Mouse (Mus musculus) MEL (cell line): Measurements from ENCODE around the gene Lrrc4b. TPM values are rescaled to one million over a fixed set of nuclear protein-coding genes. Genes with fewer than 3 reads are reported as not detected.

ENCODE experiments used
- DNase-seq: peaks from one replicate; pipeline ENCODE4 v3.0.0; 2011; ENCODE audit warnings: low read depth, low spot score
- H3K27ac ChIP-seq: 2 replicates; pipeline ENCODE4 v1.5.1; 2012; ENCODE audit warnings: low read depth, mild to moderate bottlenecking, control low read depth, low read length, moderate library complexity; ENCODE audit not compliant: control insufficient read depth
- H3K27me3 ChIP-seq, 2 experiments: fragments of 150-350 bp in 1 of 2; sonication (generic) in 1 of 2; 2 replicates each; pipeline ENCODE4 v1.6.1; 2012; ENCODE audit warnings: low read length in 2 of 2, mild to moderate bottlenecking in 2 of 2, improper control_type of control experiment in 1 of 2, moderate library complexity in 1 of 2; ENCODE audit not compliant: insufficient read depth in 2 of 2, control insufficient read depth in 1 of 2
- H3K36me3 ChIP-seq, 2 experiments: 2 replicates each; pipeline ENCODE4 v1.6.1; 2012 to 2014; ENCODE audit warnings: low read length in 2 of 2, improper control_type of control experiment in 1 of 2, inconsistent platforms in 1 of 2, mild to moderate bottlenecking in 1 of 2; ENCODE audit not compliant: insufficient read depth in 2 of 2, control insufficient read depth in 1 of 2
- H3K4me1 ChIP-seq, 2 experiments: fragments of 150-350 bp in 1 of 2; sonication (generic) in 1 of 2; 2 replicates each; pipeline ENCODE4 v1.6.1; 2012; ENCODE audit warnings: low read length in 2 of 2, improper control_type of control experiment in 1 of 2, mild to moderate bottlenecking in 1 of 2; ENCODE audit not compliant: insufficient read depth in 2 of 2, control insufficient read depth in 1 of 2
- H3K4me3 ChIP-seq, 2 experiments: fragments of 150-350 bp in 1 of 2; sonication (generic) in 1 of 2; 2 replicates each; pipeline ENCODE4 v1.5.1; 2012; ENCODE audit warnings: low read depth in 2 of 2, low read length in 2 of 2, mild to moderate bottlenecking in 2 of 2, moderate library complexity in 2 of 2, control low read depth in 1 of 2, improper control_type of control experiment in 1 of 2; ENCODE audit not compliant: control insufficient read depth in 1 of 2, insufficient read depth in 1 of 2
- H3K79me2 ChIP-seq: 2 replicates; pipeline ENCODE4 v1.6.1; 2012; ENCODE audit warnings: mild to moderate bottlenecking, low read length, moderate library complexity; ENCODE audit not compliant: control insufficient read depth, poor library complexity, insufficient read depth
- H3K9ac ChIP-seq: 2 replicates; pipeline ENCODE4 v1.6.1; 2012; ENCODE audit warnings: low read depth, mild to moderate bottlenecking, control low read depth, low read length, moderate library complexity; ENCODE audit not compliant: control insufficient read depth, poor library complexity, severe bottlenecking
- H3K9me3 ChIP-seq: fragments of 150-350 bp; sonication (generic); replicated peaks from 2 replicates; pipeline ENCODE4 v1.6.1; 2012; ENCODE audit warnings: mild to moderate bottlenecking, low read length, improper control_type of control experiment, moderate library complexity; ENCODE audit not compliant: insufficient read depth
- CTCF ChIP-seq, 3 experiments: IDR thresholded peaks in 2 of 3; conservative IDR thresholded peaks in 1 of 3; 2 replicates each; pipeline ENCODE4 v1.5.1; 2011 to 2012; ENCODE audit warnings: low read length in 3 of 3, low read depth in 2 of 3, mild to moderate bottlenecking in 2 of 3, improper control_type of control experiment in 1 of 3, inconsistent platforms in 1 of 3, mixed read lengths in 1 of 3, moderate library complexity in 1 of 3; ENCODE audit not compliant: control insufficient read depth in 1 of 3, insufficient read depth in 1 of 3, poor library complexity in 1 of 3, severe bottlenecking in 1 of 3
- ETS1 ChIP-seq: IDR thresholded peaks from 2 replicates; pipeline ENCODE4 v1.6.1; 2012; ENCODE audit warnings: low read depth, mild to moderate bottlenecking, inconsistent platforms, low read length, improper control_type of control experiment, moderate library complexity
- JUND ChIP-seq: IDR thresholded peaks from 2 replicates; pipeline ENCODE4 v1.6.1; 2011; ENCODE audit warnings: low read depth, mild to moderate bottlenecking, improper control_type of control experiment, low read length
- MAX ChIP-seq: IDR thresholded peaks from 2 replicates; pipeline ENCODE4 v1.6.1; 2011; ENCODE audit warnings: low read length, improper control_type of control experiment
- MAZ ChIP-seq: IDR thresholded peaks from 2 replicates; pipeline ENCODE4 v1.6.1; 2012; ENCODE audit warnings: low read depth, mild to moderate bottlenecking, inconsistent platforms, low read length, improper control_type of control experiment
- MYB ChIP-seq: IDR thresholded peaks from 2 replicates; pipeline ENCODE4 v1.6.1; 2011; ENCODE audit warnings: mild to moderate bottlenecking, low read depth, low read length, improper control_type of control experiment
- NELFE ChIP-seq: IDR thresholded peaks from 2 replicates; pipeline ENCODE4 v1.6.1; 2011; ENCODE audit warnings: low read depth, low read length, improper control_type of control experiment
- POLR2A ChIP-seq, 2 experiments: IDR thresholded peaks; 2 replicates each; pipeline ENCODE4 v1.6.1; 2011 to 2012; ENCODE audit warnings: low read length in 2 of 2, mild to moderate bottlenecking in 2 of 2, control low read depth in 1 of 2, improper control_type of control experiment in 1 of 2, low read depth in 1 of 2, moderate library complexity in 1 of 2; ENCODE audit not compliant: control insufficient read depth in 1 of 2, insufficient read depth in 1 of 2, poor library complexity in 1 of 2
- POLR2AphosphoS2 ChIP-seq: IDR thresholded peaks from 2 replicates; pipeline ENCODE4 v1.6.1; 2011; ENCODE audit warnings: low read length, improper control_type of control experiment
- RAD21 ChIP-seq: IDR thresholded peaks from 2 replicates; pipeline ENCODE4 v1.6.1; 2011; ENCODE audit warnings: mild to moderate bottlenecking, low read depth, low read length, improper control_type of control experiment
- RCOR1 ChIP-seq: IDR thresholded peaks from 2 replicates; pipeline ENCODE4 v1.6.1; 2012; ENCODE audit warnings: low read depth, mild to moderate bottlenecking, inconsistent platforms, low read length, improper control_type of control experiment
- TAL1 ChIP-seq: IDR thresholded peaks from 2 replicates; pipeline ENCODE4 v1.6.1; 2012; ENCODE audit warnings: mild to moderate bottlenecking, inconsistent platforms, low read length, moderate library complexity, mixed read lengths
- TCF12 ChIP-seq: IDR thresholded peaks from 2 replicates; pipeline ENCODE4 v1.6.1; 2014; ENCODE audit warnings: low read depth, mild to moderate bottlenecking, inconsistent platforms, low read length, improper control_type of control experiment, moderate library complexity
- USF1 ChIP-seq: IDR thresholded peaks from 2 replicates; pipeline ENCODE4 v1.6.1; 2014; ENCODE audit warnings: low read depth, mild to moderate bottlenecking, inconsistent platforms, low read length, improper control_type of control experiment, moderate library complexity
- ZMIZ1 ChIP-seq: IDR thresholded peaks from 2 replicates; pipeline ENCODE4 v1.6.1; 2012; ENCODE audit warnings: low read depth, mild to moderate bottlenecking, inconsistent platforms, low read length, improper control_type of control experiment, moderate library complexity
- polyA plus RNA-seq, 2 experiments: library from polyadenylated mRNA; stranded (reverse) in 1 of 2; unstranded in 1 of 2; fragments of >175 nt in 1 of 2; fragments of >200 nt in 1 of 2; gene quantifications; 2 replicates each; pipeline versions ENCODE4 v1.2.1 to v1.2.4; 2012; ENCODE audit warnings: low replicate concordance in 2 of 2, low read depth in 1 of 2; ENCODE audit not compliant: insufficient read length in 2 of 2, insufficient read depth in 1 of 2, missing spikeins in 1 of 2
- total RNA-seq: library from RNA; depleted of rRNA; stranded (reverse); fragments of 300-350 nt; gene quantifications from 2 replicates; pipeline ENCODE4 v1.2.3, GENCODE M21; 2012

Lrrc4b gene
- total and polyA plus RNA-seq, 3 experiments = 0.58 to 4.4 TPM; not detected in 1

GRCm38 (mm10) chr7:44469677-44470675, 41.2 kb downstream of the Lrrc4b start:
- Histone ChIP-seq H3K79me2 (peaks cover 3% of the 10 kb centered on the region), H3K27me3 (no peaks in the 10 kb centered on the region), H3K4me3 (no peak overlapping the region), H3K27ac (no peak overlapping the region), H3K36me3 (no peaks in the 10 kb centered on the region), H3K4me1 (peaks cover 0 to 10% of the 10 kb centered on the region in 2 experiments; a peak in 2 of 4 replicates), H3K9me3 (no peaks in the 10 kb centered on the region), H3K9ac (no peak overlapping the region)
- DNase-seq = no peak
- TF ChIP-seq MYB = no peak
- TF ChIP-seq ETS1 = no peak
- no peak for TF ChIP-seq JUND
- TF ChIP-seq RCOR1 = no peak
- TF ChIP-seq TAL1 = no peak
- no peak for TF ChIP-seq TCF12

- H3K9ac ChIP-seq = no peak overlapping the region
These were observed 42.1 kb downstream of the Lrrc4b start for GRCm38 (mm10) chr7:44470696-44471612.

GRCm38 (mm10) chr7:44471880-44472557, 43.2 kb downstream of the Lrrc4b start:
- Histone ChIP-seq H3K9ac (no peak overlapping the region), H3K4me1 (peaks cover 0 to 10% of the 10 kb centered on the region in 2 experiments; a peak in 2 of 4 replicates), H3K9me3 (no peaks in the 10 kb centered on the region), H3K27ac (no peak overlapping the region), H3K36me3 (no peaks in the 10 kb centered on the region), H3K79me2 (peaks cover 3% of the 10 kb centered on the region), H3K4me3 (no peak overlapping the region), H3K27me3 (0 out of 4 replicates have a peak, but pooled peaks cover 0 to 2% of the 10 kb centered on the region in 2 experiments)
- TF ChIP-seq ZMIZ1 (no peak), RAD21 (no peak), NELFE (no peak), POLR2AphosphoS2 (0 out of 2 replicates have a peak, but pooled peaks have one; percentile 56), POLR2A (IDR thresholded peaks at IDR 0.05; ENCODE audit: control insufficient read depth in 1 of 2, insufficient read depth in 1 of 2, low read depth in 1 of 2, low read length in 2 of 2, poor library complexity in 1 of 2) (peak in 1 of 2 experiments; percentile 33; a peak in 1 of 4 replicates), MAX (no peak), CTCF (IDR thresholded peaks at IDR 0.05 in 2 of 3, conservative IDR thresholded peaks at IDR 0.05 in 1 of 3; ENCODE audit: control insufficient read depth in 1 of 3, insufficient read depth in 1 of 3, low read depth in 2 of 3, low read length in 3 of 3, poor library complexity in 1 of 3, severe bottlenecking in 1 of 3) (no peak), USF1 (no peak)
- DNase-seq = no peak

More at GRCm38 (mm10) chr7:44470696-44471612, 42.1 kb downstream of the Lrrc4b start:
- H3K36me3 ChIP-seq = no peaks in the 10 kb centered on the region
- peaks cover 3% of the 10 kb centered on the region for H3K79me2 ChIP-seq
- no peak overlapping the region for H3K4me3 ChIP-seq
- no peak overlapping the region for H3K27ac ChIP-seq
- TF ChIP-seq MAZ (no peak), TAL1 (peak; percentile 51)
- no peaks in the 10 kb centered on the region for H3K9me3 ChIP-seq
- H3K4me1 ChIP-seq = peaks cover 0 to 10% of the 10 kb centered on the region in 2 experiments; a peak in 2 of 4 replicates
- no peaks in the 10 kb centered on the region for H3K27me3 ChIP-seq
- DNase-seq = no peak
